Mouse (Mus musculus): ENCODE data around the gene Gps2.

The Gps2 gene

DNA sequence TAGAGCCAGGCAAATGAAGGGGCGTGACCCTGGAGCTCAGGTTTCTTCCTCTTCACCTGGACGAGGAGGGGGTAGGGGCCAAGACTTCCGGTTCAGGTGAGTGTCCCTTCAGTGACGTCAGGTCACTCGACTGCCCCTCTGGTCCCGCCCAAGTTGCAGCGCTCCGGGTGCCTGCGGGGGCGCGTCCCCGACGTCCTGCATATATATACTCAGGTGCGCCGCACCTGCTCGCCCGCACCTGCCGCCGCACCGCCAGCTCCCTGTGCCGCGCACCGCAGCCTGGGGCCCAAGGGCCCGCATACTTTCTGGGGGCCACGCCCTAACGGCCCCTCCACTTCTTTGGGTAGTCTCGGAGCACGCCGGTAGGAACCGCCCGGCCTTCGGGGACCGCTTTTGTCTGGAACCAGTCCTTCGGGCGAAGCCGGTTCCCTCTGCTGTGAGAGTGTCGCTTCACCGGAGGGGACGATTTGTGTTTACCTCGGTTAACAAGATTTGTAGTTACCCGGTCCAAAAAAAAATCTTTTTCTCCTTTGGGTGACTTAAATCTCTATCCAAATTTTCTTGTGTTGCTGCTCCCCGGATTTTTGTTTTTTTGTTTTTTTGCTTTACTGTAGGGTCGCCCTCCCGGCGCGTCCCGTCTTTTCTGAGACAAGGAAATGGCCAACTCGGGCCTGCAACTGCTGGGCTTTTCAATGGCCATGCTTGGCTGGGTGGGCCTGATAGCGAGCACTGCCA is 51.8 kb downstream of the Gps2 start:
- DNase-seq (ENCODE audit: low spot score) = peak; percentile 22

All from retina, embryonic 14.5 days (tissue).